In genomic region chr1:179400835-179401234, GRCm38 (mm10) we compare ENCODE assay signal across 16 mouse cellular contexts.
"Had no signal": no experiment of that assay in that cellular context is flagged by ENCODE, and none has a peak within 500 bp of the region (broad histone marks: within the 10 kb centered on the region; RNA-seq: fewer than 3 reads in every experiment).

No protein-coding gene starts in this region.

- H3K4me3 ChIP-seq: neural tube, embryonic 12.5 days; neural tube, embryonic 15.5 days; stomach, embryonic 15.5 days had no signal

- H3K27ac ChIP-seq: neural tube, embryonic 12.5 days; stomach, embryonic 15.5 days; stomach, postnatal 0 days had no signal

- H3K4me1 ChIP-seq: neural tube, embryonic 12.5 days; stomach, embryonic 15.5 days had no signal

- H3K36me3 ChIP-seq: neural tube, embryonic 12.5 days; neural tube, embryonic 15.5 days; stomach, embryonic 15.5 days had no signal

- H3K27me3 ChIP-seq: neural tube, embryonic 12.5 days; neural tube, embryonic 15.5 days; stomach, embryonic 15.5 days had no signal

- H3K4me2 ChIP-seq: neural tube, embryonic 12.5 days; stomach, embryonic 15.5 days had no signal

- DNase-seq: retina, postnatal 1 day; right cerebral cortex, adult 18-20 months; right cerebral cortex, postnatal 14 days; right cerebral cortex, postnatal 25 days; right cerebral cortex, postnatal 4 days; spleen, adult 18-20 months; thymus, adult 18-20 months; thymus, adult 2 months; thymus, postnatal 14 days; thymus, postnatal 25 days; thymus, postnatal 36 days; thymus, postnatal 4 days had no signal

- H3K9ac ChIP-seq: neural tube, embryonic 12.5 days; neural tube, embryonic 15.5 days; stomach, embryonic 15.5 days had no signal

- H3K9me3 ChIP-seq: neural tube, embryonic 12.5 days; neural tube, embryonic 15.5 days; stomach, embryonic 15.5 days had no signal
